Mouse (Mus musculus) spleen, adult 2 months (tissue): ENCODE results near the gene Hist1h2ak. TPM values are rescaled to one million over a fixed set of nuclear protein-coding genes. Genes with fewer than 3 reads are reported as not detected.
"Not testable (repeated sequence)": the region's sequence is repeated elsewhere in the genome, so short reads cannot be mapped to it uniquely, and the experiment has no call there.

Source experiments
- DNase-seq, 2 experiments: peaks; one replicate each; pipeline versions ENCODE4 v3.0.0 to v3.0.0-alpha.2; 2012 to 2021; ENCODE audit warnings: low spot score in 2 of 2, low read depth in 1 of 2
- H3K27ac ChIP-seq: fragments of 200-500 bp; 2 replicates; pipeline ENCODE4 v1.5.1; 2012; ENCODE audit warnings: low read length, inconsistent platforms; ENCODE audit not compliant: insufficient read depth
- H3K27me3 ChIP-seq: fragments of 200-500 bp; 2 replicates; pipeline ENCODE4 v1.6.1; 2012; ENCODE audit warnings: mild to moderate bottlenecking, moderate library complexity, low read length, inconsistent platforms; ENCODE audit not compliant: control insufficient read depth, insufficient read depth
- H3K36me3 ChIP-seq: fragments of 200-500 bp; 2 replicates; pipeline ENCODE4 v1.6.1; 2012; ENCODE audit warnings: mild to moderate bottlenecking, low read length, inconsistent platforms; ENCODE audit not compliant: control insufficient read depth, insufficient read depth
- H3K4me1 ChIP-seq: fragments of 200-500 bp; 2 replicates; pipeline ENCODE4 v1.6.1; 2011; ENCODE audit warnings: inconsistent platforms; ENCODE audit not compliant: control insufficient read depth, insufficient read depth, insufficient read length
- H3K4me3 ChIP-seq: fragments of 200-500 bp; 2 replicates; pipeline ENCODE4 v1.5.1; 2011; ENCODE audit warnings: mild to moderate bottlenecking, inconsistent platforms; ENCODE audit not compliant: insufficient read depth, insufficient read length; ENCODE audit errors: extremely low read depth
- CTCF ChIP-seq: fragments of 200-500 bp; IDR thresholded peaks from 2 replicates; pipeline ENCODE4 v1.5.1; 2011; ENCODE audit warnings: mild to moderate bottlenecking, inconsistent platforms; ENCODE audit not compliant: insufficient read depth, insufficient read length, insufficient replicate concordance; ENCODE audit errors: extremely low read depth
- POLR2A ChIP-seq: fragments of 200-500 bp; IDR thresholded peaks from 2 replicates; pipeline ENCODE4 v1.6.1; 2011; ENCODE audit warnings: low read depth, low read length, inconsistent platforms
- whole genome bisulfite sequencing: fragments of 180-500 bp; shearing (Covaris S2); methylation state at CpG from one replicate; pipeline ENCODE4 v1.1.7; 2018; 5-methylcytosine and 5-hydroxymethylcytosine counted together
- polyA plus RNA-seq: library from polyadenylated mRNA; depleted of rRNA; stranded (reverse); fragments of >200 nt; gene quantifications from 2 replicates; pipeline ENCODE4 v1.2.3, GENCODE M21; 2012

Gene Hist1h2ak
- polyA plus RNA-seq, 1 experiment, result 51.8 TPM

DNA sequence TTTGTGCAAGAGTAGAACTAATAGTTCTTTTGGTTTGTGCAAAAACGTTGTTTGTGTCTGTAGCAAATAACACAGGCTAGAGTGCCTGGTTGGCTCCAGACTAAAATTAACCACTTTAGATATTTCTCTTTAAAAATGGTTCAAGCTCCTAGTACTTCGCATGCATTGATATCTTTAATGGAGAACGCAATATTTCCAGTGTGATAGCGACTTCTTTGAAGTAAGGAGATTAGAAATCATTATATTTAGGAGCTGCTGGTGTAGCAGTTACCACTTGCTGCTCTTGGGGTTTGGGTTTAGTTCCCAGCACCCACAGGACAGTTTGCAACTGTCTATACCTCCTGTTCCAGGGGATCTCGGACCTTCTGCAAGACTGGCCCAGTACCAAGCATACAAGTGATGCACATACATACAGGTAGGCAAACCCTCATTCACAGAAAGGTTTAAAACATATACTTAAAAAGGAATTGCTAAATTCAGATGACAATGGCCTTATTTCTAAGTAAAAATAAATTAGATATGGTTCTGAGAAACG, 27.5 kb upstream of the Hist1h2ak start:
- no peaks in the 10 kb centered on the region for H3K36me3 ChIP-seq
- DNase-seq, result no peak
- no peaks in the 10 kb centered on the region for H3K27me3 ChIP-seq
- H3K4me1 ChIP-seq, result no peaks in the 10 kb centered on the region; the same call in 1 of the 2 replicates
- no peak for TF ChIP-seq CTCF
- no peak for TF ChIP-seq POLR2A
- peak overlapping the region; percentile 57; the same call in 1 of the 2 replicates for H3K27ac ChIP-seq
- 49% methylated on average over 6 of the region's 6 CpGs for WGBS
- no peak overlapping the region; the same call in 1 of the 2 replicates for H3K4me3 ChIP-seq

DNA sequence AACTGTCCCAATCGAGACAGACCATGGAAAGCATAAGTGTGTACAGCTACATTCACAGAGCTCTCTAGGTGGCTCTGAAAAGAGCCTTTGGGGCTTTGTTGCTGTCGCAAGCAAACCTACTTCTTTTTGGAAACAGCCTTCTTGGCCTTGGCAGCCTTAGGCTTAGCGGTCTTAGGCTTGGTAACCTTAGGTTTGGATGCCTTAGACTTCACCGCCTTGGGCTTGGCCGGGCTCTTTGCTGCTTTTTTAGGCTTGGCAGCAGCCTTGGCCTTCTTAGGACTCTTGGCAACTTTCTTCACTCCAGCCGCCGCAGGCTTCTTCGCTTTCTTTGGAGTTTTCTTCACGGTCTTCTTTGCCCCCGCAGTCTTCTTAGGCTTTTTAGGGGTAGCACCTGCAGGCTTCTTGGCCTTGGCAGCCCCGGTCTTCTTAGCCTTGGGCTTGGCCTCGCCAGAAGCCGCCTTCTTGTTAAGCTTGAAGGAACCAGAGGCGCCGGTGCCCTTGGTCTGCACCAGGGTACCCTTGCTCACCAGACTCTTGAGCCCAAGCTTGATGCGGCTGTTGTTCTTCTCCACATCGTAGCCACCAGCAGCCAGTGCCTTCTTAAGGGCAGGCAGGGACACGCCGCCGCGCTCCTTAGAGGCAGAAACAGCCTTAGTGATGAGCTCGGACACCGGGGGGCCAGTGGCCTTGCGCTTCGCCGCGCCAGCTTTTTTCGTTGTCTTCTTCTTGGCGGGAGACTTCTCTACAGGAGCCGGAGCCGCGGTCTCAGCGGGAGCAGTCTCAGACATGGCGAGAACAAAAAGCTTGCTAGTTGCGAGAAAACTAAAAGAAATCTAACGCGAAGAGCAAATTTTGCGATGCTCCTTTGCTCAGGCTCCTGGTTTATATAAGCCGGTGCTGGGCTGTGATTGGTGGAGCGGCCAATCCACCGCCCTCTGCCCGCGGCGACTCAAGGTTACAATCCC, 26.4 kb upstream of the Hist1h2ak start, which contains the start of gene Hist1h1b:
TSS of gene Hist1h1b (minus strand) at position 859 of the 965 bp plus-strand sequence.
- TF ChIP-seq POLR2A, result no peak; the same call in 1 of the 2 replicates
- TF ChIP-seq CTCF, result no peak
- peak in 1 of 2 experiments; percentile 53 for DNase-seq
- peak within 1 kb of the TSS; percentile 80 for H3K27ac ChIP-seq
- under 1% methylated on average over 44 of the region's 44 CpGs for WGBS
- no peaks in the 10 kb centered on the region for H3K27me3 ChIP-seq
- H3K4me1 ChIP-seq, result no peaks in the 10 kb centered on the region; the same call in 1 of the 2 replicates
- H3K4me3 ChIP-seq, result peak within 1 kb of the TSS; percentile 69
- no peaks in the 10 kb centered on the region for H3K36me3 ChIP-seq

DNA sequence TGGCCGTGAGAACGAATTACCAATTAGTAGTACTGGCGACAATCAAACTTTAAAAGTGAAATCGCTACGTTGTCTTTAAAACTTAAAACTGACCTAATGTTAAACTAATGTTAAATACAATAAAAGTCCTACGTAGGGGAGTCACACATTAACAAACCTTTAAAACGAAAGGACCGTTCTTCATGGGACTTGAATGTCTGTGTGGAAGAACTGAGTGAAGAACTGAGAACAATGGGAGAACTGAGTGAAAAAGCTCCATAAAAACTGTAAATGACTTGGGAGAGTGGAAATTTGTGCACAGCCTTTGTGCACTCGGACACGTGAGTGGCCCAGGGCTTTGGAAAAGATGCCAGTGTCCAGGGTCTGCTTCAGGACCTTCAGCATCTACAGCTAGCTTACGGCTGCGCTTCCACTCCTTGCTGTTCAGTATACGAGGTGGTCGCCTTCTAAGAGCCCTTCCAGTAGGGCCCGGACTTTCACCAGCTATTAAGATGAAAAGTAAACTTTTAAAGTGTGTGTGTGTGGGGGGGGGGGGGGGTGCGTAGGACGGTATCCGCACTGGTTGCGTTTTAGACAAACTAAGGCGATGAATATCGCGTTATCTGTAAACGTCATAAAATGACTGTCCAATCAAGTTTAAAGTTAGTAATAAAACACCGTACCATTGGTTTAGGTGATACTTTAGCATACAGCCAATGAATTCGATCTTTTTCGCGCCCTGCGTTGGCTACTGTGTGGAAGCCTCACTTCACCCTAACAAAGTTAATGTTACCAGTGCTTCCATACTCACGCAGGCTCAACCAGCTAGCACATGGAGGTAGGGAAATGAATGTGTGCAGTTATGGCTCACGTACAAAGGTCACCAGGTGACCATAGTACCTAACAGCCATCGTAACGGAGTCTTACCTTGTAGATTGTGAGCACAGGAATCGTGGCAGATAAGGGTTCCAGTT, 25.5 kb upstream of the Hist1h2ak start:
- H3K4me1 ChIP-seq, result no peaks in the 10 kb centered on the region; the same call in 1 of the 2 replicates
- H3K36me3 ChIP-seq, result no peaks in the 10 kb centered on the region
- TF ChIP-seq POLR2A (peak; percentile 10; the same call in 1 of the 2 replicates), CTCF (no peak)
- DNase-seq, result peak; percentile 63 to 89
- 2% methylated on average over 33 of the region's 33 CpGs for WGBS
- H3K27ac ChIP-seq, result peak overlapping the region; percentile 91
- H3K27me3 ChIP-seq, result no peaks in the 10 kb centered on the region
- H3K4me3 ChIP-seq, result peak overlapping the region; percentile 77

DNA sequence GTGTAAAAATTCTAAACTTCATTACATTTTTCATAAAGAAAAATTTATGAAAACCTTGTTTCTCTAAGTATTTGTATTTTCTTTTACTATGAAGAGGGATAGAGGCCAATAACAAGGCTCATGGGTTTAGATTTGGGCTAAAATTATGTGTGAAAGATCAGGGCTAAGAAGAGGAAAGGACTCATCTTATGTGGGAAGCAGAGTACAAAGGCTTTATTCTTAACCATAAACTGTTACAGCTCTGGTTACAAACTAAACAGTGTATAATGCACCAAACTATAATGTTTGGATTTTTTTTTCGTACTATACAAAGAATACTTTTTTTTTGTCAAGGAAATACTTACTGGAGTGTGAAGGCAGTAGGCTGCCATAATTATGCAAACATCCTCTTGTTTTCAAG, 2.1 kb upstream of the Hist1h2ak start:
- peaks cover 7% of the 10 kb centered on the region; the same call in 1 of the 2 replicates for H3K4me1 ChIP-seq
- no peak for DNase-seq
- no peaks in the 10 kb centered on the region for H3K36me3 ChIP-seq
- H3K27me3 ChIP-seq, result no peaks in the 10 kb centered on the region
- H3K27ac ChIP-seq, result no peak overlapping the region
- no peak overlapping the region for H3K4me3 ChIP-seq
- WGBS, result 35% methylated on average over 1 of the region's 1 CpGs
- no peak for TF ChIP-seq POLR2A
- no peak for TF ChIP-seq CTCF

DNA sequence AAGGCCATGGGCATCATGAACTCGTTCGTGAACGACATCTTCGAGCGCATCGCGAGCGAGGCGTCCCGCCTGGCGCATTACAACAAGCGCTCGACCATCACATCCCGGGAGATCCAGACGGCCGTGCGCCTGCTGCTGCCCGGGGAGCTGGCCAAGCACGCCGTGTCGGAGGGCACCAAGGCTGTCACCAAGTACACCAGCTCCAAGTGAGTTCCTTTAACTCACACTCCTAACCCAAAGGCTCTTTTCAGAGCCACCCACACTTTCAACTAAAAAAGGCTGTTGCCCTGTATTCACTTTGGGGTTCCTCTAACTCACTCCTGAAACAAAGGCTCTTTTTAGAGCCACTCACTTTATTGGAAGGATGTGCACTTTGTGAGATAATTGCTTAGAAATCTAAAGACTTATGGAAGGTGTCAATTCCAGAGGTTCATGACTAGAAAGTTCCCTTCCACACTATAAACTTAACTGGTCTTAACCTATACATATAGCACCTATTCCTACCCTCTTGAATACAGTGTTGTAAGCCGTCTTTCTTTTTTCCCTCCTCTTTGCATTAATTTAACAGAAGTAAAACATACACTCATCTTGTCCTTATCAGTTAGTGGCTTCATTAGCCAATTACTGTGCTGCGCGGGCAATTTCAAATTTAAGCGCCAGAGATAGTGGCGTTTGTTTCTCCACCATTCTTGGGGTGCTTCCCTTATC, 821 bp upstream of the Hist1h2ak start:
- Histone ChIP-seq H3K4me3 (peak overlapping the region; percentile 40), H3K27ac (peak overlapping the region; percentile 91)
- not testable (repeated sequence) for H3K27me3 ChIP-seq, H3K4me1 ChIP-seq, H3K36me3 ChIP-seq
- WGBS, result under 1% methylated on average over 20 of the region's 26 CpGs
- peak in 1 of 2 experiments; percentile 38 for DNase-seq

DNA sequence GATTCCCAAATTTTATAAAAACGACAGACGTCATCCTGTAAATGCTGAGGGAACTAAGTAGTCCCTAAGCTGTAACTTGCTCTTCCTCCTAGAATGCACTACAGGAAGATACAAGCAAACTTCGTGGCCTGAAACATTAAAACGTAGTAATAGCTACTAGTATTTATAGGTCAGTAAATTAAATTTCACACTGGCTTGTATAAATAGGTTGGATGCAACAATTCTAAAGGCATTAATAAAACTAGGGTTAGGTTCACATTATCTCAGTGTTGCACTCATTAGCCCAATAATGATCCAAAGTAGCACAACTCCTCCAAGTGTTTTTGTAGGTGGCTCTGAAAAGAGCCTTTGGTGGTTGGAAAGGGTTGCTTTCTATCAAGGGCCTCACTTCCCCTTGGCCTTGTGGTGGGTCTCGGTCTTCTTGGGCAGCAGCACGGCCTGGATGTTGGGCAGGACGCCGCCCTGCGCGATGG, 540 bp downstream of the Hist1h2ak start:
- 4% methylated on average over 10 of the region's 10 CpGs for WGBS
- Histone ChIP-seq H3K4me3 (peak overlapping the region; percentile 54; the same call in 1 of the 2 replicates), H3K4me1 (peaks cover 9% of the 10 kb centered on the region), H3K36me3 (no peaks in the 10 kb centered on the region), H3K27me3 (no peaks in the 10 kb centered on the region), H3K27ac (peak overlapping the region; percentile 92)
- TF ChIP-seq POLR2A (no peak), CTCF (no peak)
- DNase-seq, result no peak
